Mouse (Mus musculus) forebrain, postnatal 0 days (tissue): ENCODE data around the gene Birc3. TPM values are rescaled to one million over a fixed set of nuclear protein-coding genes. Genes with fewer than 3 reads are reported as not detected.
A peak's percentile ranks its signal among the peaks of the same experiment; 100 is the strongest.

Experiments
- ATAC-seq: fragments of 200-750 bp; cut with Nextera tagmentation; 2 replicates; pipeline ENCODE4 v1.8.0; 2017; ENCODE audit warnings: mild to moderate bottlenecking, moderate library complexity
- DNase-seq: peaks from one replicate; pipeline ENCODE4 v3.0.0-alpha.2; 2015
- H3K27ac ChIP-seq: fragments of 300-500 bp; sonication (generic); 2 replicates; pipeline ENCODE4 v1.5.1; 2014; ENCODE audit warnings: low read depth, mild to moderate bottlenecking, antibody characterized with exemption, low read length, moderate library complexity, mixed read lengths
- H3K27me3 ChIP-seq: fragments of 300-500 bp; sonication (generic); 2 replicates; pipeline ENCODE4 v1.6.1; 2014; ENCODE audit warnings: mild to moderate bottlenecking, low read length, mixed read lengths; ENCODE audit not compliant: insufficient read depth
- H3K36me3 ChIP-seq: fragments of 300-500 bp; sonication (generic); 2 replicates; pipeline ENCODE4 v1.6.1; 2014; ENCODE audit warnings: mild to moderate bottlenecking, moderate library complexity; ENCODE audit not compliant: insufficient read depth
- H3K4me1 ChIP-seq: fragments of 300-500 bp; sonication (generic); 2 replicates; pipeline ENCODE4 v1.6.1; 2014; ENCODE audit warnings: antibody characterized with exemption; ENCODE audit not compliant: insufficient read depth
- H3K4me2 ChIP-seq: fragments of 300-500 bp; sonication (generic); 2 replicates; pipeline ENCODE4 v1.6.1; 2014; ENCODE audit warnings: low read depth, mild to moderate bottlenecking, moderate library complexity
- H3K4me3 ChIP-seq: fragments of 300-500 bp; sonication (generic); 2 replicates; pipeline ENCODE4 v1.5.1; 2014; ENCODE audit warnings: low read depth, low read length, mixed read lengths
- H3K9ac ChIP-seq: fragments of 300-500 bp; sonication (generic); 2 replicates; pipeline ENCODE4 v1.6.1; 2014; ENCODE audit warnings: mild to moderate bottlenecking
- H3K9me3 ChIP-seq: fragments of 300-500 bp; sonication (generic); 2 replicates; pipeline ENCODE4 v1.6.1; 2016; ENCODE audit warnings: low read length
- CTCF ChIP-seq: sonication (generic); IDR thresholded peaks from 2 replicates; pipeline ENCODE4 v1.5.1; 2016; ENCODE audit warnings: antibody characterized with exemption, control low read depth, low read depth
- WGBS: fragments of 180-500 bp; shearing (Covaris S2); extraction: QIAGEN DNeasy Blood & Tissue Kit; methylation state at CpG from one replicate; pipeline ENCODE4 v1.1.7; 2014; 5-methylcytosine and 5-hydroxymethylcytosine counted together
- polyA plus RNA-seq: library from polyadenylated mRNA; unstranded; fragments of >200 nt; fragmentation: Nextera tagmentation; extraction: Ambion mirVana; gene quantifications from 2 replicates; pipeline ENCODE4 v1.2.1, GENCODE M21; 2015
- total RNA-seq: library from RNA; depleted of rRNA; stranded (reverse); fragments of >200 nt; gene quantifications from 2 replicates; pipeline ENCODE4 v1.2.3, GENCODE M21; 2014

The Birc3 gene
- total and polyA plus RNA-seq, 2 experiments from 2014 or later, result 0.90 to 2.5 TPM

- Histone ChIP-seq H3K9me3 (no peaks in the 10 kb centered on the region), H3K9ac (no peak overlapping the region), H3K4me3 (no peak overlapping the region), H3K4me1 (no peaks in the 10 kb centered on the region), H3K4me2 (no peak overlapping the region), H3K36me3 (no peaks in the 10 kb centered on the region), H3K27me3 (no peaks in the 10 kb centered on the region), H3K27ac (no peak overlapping the region)
- no peak for TF ChIP-seq CTCF
- ATAC-seq, result no peak
- DNase-seq, result no peak
- WGBS, result 87% methylated on average over 8 of the region's 8 CpGs
These were observed 21.1 kb downstream of the Birc3 start for GRCm38 (mm10) chr9:7851841-7852240.

DNA sequence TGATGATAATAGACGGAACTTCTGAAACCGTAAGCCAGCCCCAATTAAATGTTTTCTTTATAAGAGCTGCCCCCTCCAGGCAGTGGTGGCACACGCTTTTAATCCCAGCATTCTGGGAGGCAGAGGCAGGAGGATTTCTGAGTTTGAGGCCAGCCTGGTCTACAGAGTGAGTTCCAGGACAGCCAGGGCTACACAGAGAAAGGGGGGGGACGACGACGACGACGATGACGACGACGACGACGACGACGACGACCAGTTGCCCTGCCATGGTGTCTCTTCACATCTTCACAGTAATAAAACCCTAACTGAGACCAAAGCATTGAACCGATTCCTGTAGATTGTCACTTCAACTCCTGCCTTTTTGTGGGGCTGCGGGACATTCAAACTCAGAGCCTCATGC is 24.8 kb downstream of the Birc3 start:
- H3K36me3 ChIP-seq, result no peaks in the 10 kb centered on the region
- no peak overlapping the region for H3K27ac ChIP-seq
- ATAC-seq (no peak), DNase-seq (no peak)
- H3K4me3 ChIP-seq, result no peak overlapping the region
- no peak overlapping the region for H3K9ac ChIP-seq
- WGBS, result 93% methylated on average over 18 of the region's 18 CpGs
- no peak for TF ChIP-seq CTCF
- no peak overlapping the region for H3K4me2 ChIP-seq
- H3K9me3 ChIP-seq, result no peaks in the 10 kb centered on the region
- no peaks in the 10 kb centered on the region for H3K4me1 ChIP-seq
- no peaks in the 10 kb centered on the region for H3K27me3 ChIP-seq

DNA sequence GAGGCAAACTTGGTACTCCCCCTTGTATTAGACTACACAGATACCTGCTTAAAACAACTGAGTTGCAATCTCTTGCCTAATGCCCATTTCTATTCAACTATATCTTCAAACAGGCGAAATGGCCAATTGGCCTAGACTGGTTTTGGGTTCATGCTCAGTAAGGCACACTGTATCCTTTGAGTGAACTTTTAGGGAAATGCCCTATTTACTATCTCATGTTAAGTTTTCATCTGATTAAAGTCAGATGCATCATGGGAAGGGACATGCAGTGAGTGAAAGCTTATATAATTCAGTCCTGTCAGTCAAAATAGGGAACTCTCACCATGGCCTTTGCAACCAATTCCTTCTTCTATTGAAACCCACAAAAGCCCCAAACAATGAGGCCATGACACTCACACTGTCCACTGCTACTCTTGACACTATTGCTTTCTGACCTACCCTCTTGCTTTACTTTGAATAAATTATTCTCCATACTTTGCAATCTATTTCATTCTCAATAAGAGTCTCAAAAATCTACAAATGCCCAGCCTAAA is 26.3 kb downstream of the Birc3 start:
- no peak for TF ChIP-seq CTCF
- no peak overlapping the region for H3K4me3 ChIP-seq
- no peaks in the 10 kb centered on the region for H3K9me3 ChIP-seq
- ATAC-seq, result no peak
- H3K27ac ChIP-seq, result no peak overlapping the region
- H3K27me3 ChIP-seq, result no peaks in the 10 kb centered on the region
- no peaks in the 10 kb centered on the region for H3K36me3 ChIP-seq
- no peak for DNase-seq
- 91% methylated on average over 1 of the region's 1 CpGs for WGBS
- no peak overlapping the region for H3K9ac ChIP-seq
- H3K4me1 ChIP-seq, result no peaks in the 10 kb centered on the region
- no peak overlapping the region for H3K4me2 ChIP-seq

- Histone ChIP-seq H3K36me3 (no peaks in the 10 kb centered on the region), H3K27me3 (no peaks in the 10 kb centered on the region), H3K27ac (no peak overlapping the region), H3K4me1 (no peaks in the 10 kb centered on the region), H3K9ac (no peak overlapping the region), H3K9me3 (no peaks in the 10 kb centered on the region), H3K4me2 (no peak overlapping the region), H3K4me3 (no peak overlapping the region)
- ATAC-seq, result no peak
- TF ChIP-seq CTCF, result no peak
- DNase-seq, result no peak
- WGBS, result 65% methylated on average over 4 of the region's 4 CpGs
These were observed 27.6 kb downstream of the Birc3 start for GRCm38 (mm10) chr9:7845216-7845895.

- Histone ChIP-seq H3K27ac (no peak overlapping the region), H3K27me3 (no peaks in the 10 kb centered on the region), H3K36me3 (no peaks in the 10 kb centered on the region), H3K4me2 (no peak overlapping the region), H3K4me3 (no peak overlapping the region), H3K9me3 (no peaks in the 10 kb centered on the region), H3K9ac (no peak overlapping the region), H3K4me1 (no peaks in the 10 kb centered on the region)
- 74% methylated on average over 6 of the region's 6 CpGs for WGBS
- TF ChIP-seq CTCF, result no peak
- DNase-seq (no peak), ATAC-seq (no peak)
These were observed 31.8 kb downstream of the Birc3 start for GRCm38 (mm10) chr9:7841221-7841620.

DNA sequence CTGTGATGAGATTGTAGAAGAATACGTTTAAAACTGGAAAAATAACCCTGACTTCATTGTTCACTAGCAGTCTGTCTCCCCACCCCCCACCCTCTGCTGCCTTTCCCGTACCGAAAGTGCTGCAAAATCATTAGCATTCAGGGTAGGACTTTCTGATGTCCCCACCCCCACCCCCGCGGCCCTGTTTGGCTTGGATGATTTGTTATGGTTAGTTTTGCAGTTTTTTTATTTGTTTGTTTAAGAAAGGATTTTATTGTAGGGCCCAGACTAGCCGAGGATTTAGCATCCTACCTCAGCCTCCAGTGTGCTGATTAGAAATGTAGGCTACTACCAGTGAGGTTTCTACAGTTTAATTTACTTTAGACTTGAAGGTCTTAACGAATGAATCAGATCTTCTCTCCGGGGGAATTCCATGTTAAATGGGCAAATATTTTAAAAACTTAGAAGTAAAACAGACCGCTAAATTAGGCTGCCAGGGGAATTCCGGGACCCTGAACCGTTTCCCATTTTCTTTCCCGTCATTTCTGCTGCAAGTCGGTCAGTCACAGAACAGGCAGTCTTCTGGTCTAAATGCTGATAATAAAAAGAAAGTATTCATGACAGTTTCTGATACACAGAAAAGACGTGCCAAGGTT is 35.1 kb downstream of the Birc3 start:
- no peaks in the 10 kb centered on the region for H3K9me3 ChIP-seq
- no peaks in the 10 kb centered on the region for H3K27me3 ChIP-seq
- no peak for TF ChIP-seq CTCF
- peak overlapping the region; percentile 74 for H3K4me3 ChIP-seq
- peaks cover 4% of the 10 kb centered on the region; the same call in 1 of the 2 replicates for H3K4me1 ChIP-seq
- H3K36me3 ChIP-seq, result peaks cover 7% of the 10 kb centered on the region; the same call in 1 of the 2 replicates
- ATAC-seq (peak; percentile 11; the same call in 1 of the 2 replicates), DNase-seq (peak; percentile 46)
- H3K27ac ChIP-seq, result peak overlapping the region; percentile 97
- H3K4me2 ChIP-seq, result peak overlapping the region; percentile 68
- peak overlapping the region; percentile 75 for H3K9ac ChIP-seq
- WGBS, result 11% methylated on average over 14 of the region's 14 CpGs
